Mouse (Mus musculus): ENCODE data around the gene L2hgdh.

DNA sequence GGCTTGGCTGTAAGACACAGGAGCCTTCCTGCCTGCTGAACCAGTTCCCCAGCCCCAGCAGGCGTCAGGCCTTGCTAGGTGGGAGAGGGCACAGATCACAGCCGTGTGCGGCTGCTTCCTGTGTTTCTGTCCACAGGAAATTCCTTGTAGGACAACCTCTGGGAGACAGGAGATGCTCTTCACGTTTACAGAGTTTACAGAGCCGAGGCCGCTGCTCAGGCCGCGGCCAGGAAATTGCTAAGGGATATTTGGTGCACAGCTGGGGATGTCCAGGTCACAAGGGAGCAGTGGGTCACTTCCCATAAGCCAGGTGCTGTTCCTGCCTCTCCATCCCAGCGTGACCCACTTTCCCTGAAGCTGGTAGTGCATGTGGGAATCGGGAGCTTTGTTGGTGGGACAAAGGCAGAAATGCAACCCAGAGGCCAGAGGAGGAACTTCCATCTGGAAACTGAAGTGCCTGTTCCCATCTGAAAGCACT lies 27.2 kb upstream of the L2hgdh start:
- TF ChIP-seq CTCF (IDR thresholded peaks at IDR 0.05; ENCODE audit: extremely low read depth, insufficient read length, insufficient replicate concordance, low read depth, low read length) (no peak), POLR2A (IDR thresholded peaks at IDR 0.05; ENCODE audit: low read depth, low read length) (no peak)
